Mouse (Mus musculus): ENCODE results near the gene Foxj3. TPM values are rescaled to one million over a fixed set of nuclear protein-coding genes. Genes with fewer than 3 reads are reported as not detected.

The Foxj3 gene
- polyA plus RNA-seq, 1 experiment from 2014 or later = 7.4 TPM

- no peak overlapping the region for H3K27ac ChIP-seq (replicated peaks)
- no peak overlapping the region for H3K4me3 ChIP-seq (ENCODE audit: low read depth, low read length)
- 31% methylated on average over 1 of the region's 1 CpGs for WGBS
- no peak overlapping the region for H3K9ac ChIP-seq (ENCODE audit: low read length)
- H3K9me3 ChIP-seq (ENCODE audit: control insufficient read depth, low read length) = no peaks in the 10 kb centered on the region
- DNase-seq (ENCODE audit: low spot score) = no peak
- H3K4me1 ChIP-seq (replicated peaks; ENCODE audit: control insufficient read depth, insufficient read depth) = no peaks in the 10 kb centered on the region
- no peak overlapping the region for H3K4me2 ChIP-seq (replicated peaks; ENCODE audit: low read depth)
- peaks cover 3% of the 10 kb centered on the region; the same call in 1 of the 2 replicates for H3K36me3 ChIP-seq (ENCODE audit: control insufficient read depth, insufficient read depth, low read length)
- H3K27me3 ChIP-seq (ENCODE audit: control insufficient read depth, insufficient read depth, low read length) = no peaks in the 10 kb centered on the region
- no peak for TF ChIP-seq EP300 (optimal IDR thresholded peaks at IDR 0.05)
- TF ChIP-seq CTCF (IDR thresholded peaks at IDR 0.05; ENCODE audit: low read depth) = no peak
- no peak for ATAC-seq (ENCODE audit: low FRiP score, low TSS enrichment)
Observed at GRCm38 (mm10) chr4:119599605-119600004, 62.8 kb downstream of the Foxj3 start.

- Histone ChIP-seq H3K4me2 (replicated peaks; ENCODE audit: low read depth) (no peak overlapping the region), H3K9ac (ENCODE audit: low read length) (no peak overlapping the region), H3K4me3 (ENCODE audit: low read depth, low read length) (no peak overlapping the region), H3K9me3 (ENCODE audit: control insufficient read depth, low read length) (no peaks in the 10 kb centered on the region), H3K27me3 (ENCODE audit: control insufficient read depth, insufficient read depth, low read length) (no peaks in the 10 kb centered on the region), H3K36me3 (ENCODE audit: control insufficient read depth, insufficient read depth, low read length) (no peaks in the 10 kb centered on the region), H3K27ac (replicated peaks) (no peak overlapping the region), H3K4me1 (replicated peaks; ENCODE audit: control insufficient read depth, insufficient read depth) (no peaks in the 10 kb centered on the region)
- WGBS = 76% methylated on average over 1 of the region's 1 CpGs
- ATAC-seq (ENCODE audit: low FRiP score, low TSS enrichment) = no peak
- no peak for TF ChIP-seq CTCF (IDR thresholded peaks at IDR 0.05; ENCODE audit: low read depth)
- TF ChIP-seq EP300 (optimal IDR thresholded peaks at IDR 0.05) = no peak
- no peak for DNase-seq (ENCODE audit: low spot score)
Observed at GRCm38 (mm10) chr4:119609488-119609887, 72.7 kb downstream of the Foxj3 start.

- Histone ChIP-seq H3K4me3 (ENCODE audit: low read depth, low read length) (no peak overlapping the region), H3K9ac (ENCODE audit: low read length) (no peak overlapping the region), H3K4me1 (replicated peaks; ENCODE audit: control insufficient read depth, insufficient read depth) (no peaks in the 10 kb centered on the region), H3K36me3 (ENCODE audit: control insufficient read depth, insufficient read depth, low read length) (no peaks in the 10 kb centered on the region; the same call in 1 of the 2 replicates), H3K27ac (replicated peaks) (no peak overlapping the region), H3K9me3 (ENCODE audit: control insufficient read depth, low read length) (no peaks in the 10 kb centered on the region), H3K27me3 (ENCODE audit: control insufficient read depth, insufficient read depth, low read length) (no peaks in the 10 kb centered on the region), H3K4me2 (replicated peaks; ENCODE audit: low read depth) (no peak overlapping the region)
- 24% methylated on average over 1 of the region's 1 CpGs for WGBS
- DNase-seq (ENCODE audit: low spot score) (no peak), ATAC-seq (ENCODE audit: low FRiP score, low TSS enrichment) (no peak; the same call in 1 of the 2 replicates)
- no peak for TF ChIP-seq CTCF (IDR thresholded peaks at IDR 0.05; ENCODE audit: low read depth)
Observed at GRCm38 (mm10) chr4:119614078-119614477, 77.3 kb downstream of the Foxj3 start.

- TF ChIP-seq CTCF (IDR thresholded peaks at IDR 0.05; ENCODE audit: low read depth) (no peak), EP300 (optimal IDR thresholded peaks at IDR 0.05) (no peak)
Observed at GRCm38 (mm10) chr4:119614724-119615123, 77.9 kb downstream of the Foxj3 start.

GRCm38 (mm10) chr4:119626081-119626645 lies 89.4 kb downstream of the Foxj3 start:
- Histone ChIP-seq H3K4me1 (replicated peaks; ENCODE audit: control insufficient read depth, insufficient read depth) (no peaks in the 10 kb centered on the region), H3K4me2 (replicated peaks; ENCODE audit: low read depth) (no peak overlapping the region), H3K9ac (ENCODE audit: low read length) (no peak overlapping the region), H3K4me3 (ENCODE audit: low read depth, low read length) (no peak overlapping the region), H3K27ac (replicated peaks) (no peak overlapping the region), H3K36me3 (ENCODE audit: control insufficient read depth, insufficient read depth, low read length) (peaks cover 22% of the 10 kb centered on the region), H3K9me3 (ENCODE audit: control insufficient read depth, low read length) (no peaks in the 10 kb centered on the region), H3K27me3 (ENCODE audit: control insufficient read depth, insufficient read depth, low read length) (no peaks in the 10 kb centered on the region)
- whole genome bisulfite sequencing = 73% methylated on average over 7 of the region's 7 CpGs
- TF ChIP-seq CTCF (IDR thresholded peaks at IDR 0.05; ENCODE audit: low read depth) = no peak
- no peak for TF ChIP-seq EP300 (optimal IDR thresholded peaks at IDR 0.05)
- no peak for ATAC-seq (ENCODE audit: low FRiP score, low TSS enrichment)
- no peak for DNase-seq (ENCODE audit: low spot score)

More at GRCm38 (mm10) chr4:119614724-119615123, 77.9 kb downstream of the Foxj3 start:
- no peaks in the 10 kb centered on the region; the same call in 1 of the 2 replicates for H3K36me3 ChIP-seq (ENCODE audit: control insufficient read depth, insufficient read depth, low read length)
- H3K4me1 ChIP-seq (replicated peaks; ENCODE audit: control insufficient read depth, insufficient read depth) = no peaks in the 10 kb centered on the region
- ATAC-seq (ENCODE audit: low FRiP score, low TSS enrichment) (no peak), DNase-seq (ENCODE audit: low spot score) (no peak)
- no peaks in the 10 kb centered on the region for H3K9me3 ChIP-seq (ENCODE audit: control insufficient read depth, low read length)
- H3K4me3 ChIP-seq (ENCODE audit: low read depth, low read length) = no peak overlapping the region
- no peak overlapping the region for H3K9ac ChIP-seq (ENCODE audit: low read length)
- H3K27me3 ChIP-seq (ENCODE audit: control insufficient read depth, insufficient read depth, low read length) = no peaks in the 10 kb centered on the region
- no peak overlapping the region for H3K27ac ChIP-seq (replicated peaks)
- no peak overlapping the region for H3K4me2 ChIP-seq (replicated peaks; ENCODE audit: low read depth)
- WGBS = 42% methylated on average over 4 of the region's 4 CpGs

GRCm38 (mm10) chr4:119626876-119627275 lies 90.1 kb downstream of the Foxj3 start:
- H3K27ac ChIP-seq (replicated peaks) = no peak overlapping the region
- H3K4me3 ChIP-seq (ENCODE audit: low read depth, low read length) = no peak overlapping the region
- 83% methylated on average over 3 of the region's 3 CpGs for WGBS
- DNase-seq (ENCODE audit: low spot score) (no peak), ATAC-seq (ENCODE audit: low FRiP score, low TSS enrichment) (no peak)
- no peak for TF ChIP-seq CTCF (IDR thresholded peaks at IDR 0.05; ENCODE audit: low read depth)
- no peak for TF ChIP-seq EP300 (optimal IDR thresholded peaks at IDR 0.05)
- no peak overlapping the region for H3K4me2 ChIP-seq (replicated peaks; ENCODE audit: low read depth)
- H3K9me3 ChIP-seq (ENCODE audit: control insufficient read depth, low read length) = no peaks in the 10 kb centered on the region
- H3K4me1 ChIP-seq (replicated peaks; ENCODE audit: control insufficient read depth, insufficient read depth) = no peaks in the 10 kb centered on the region
- H3K27me3 ChIP-seq (ENCODE audit: control insufficient read depth, insufficient read depth, low read length) = no peaks in the 10 kb centered on the region
- H3K36me3 ChIP-seq (ENCODE audit: control insufficient read depth, insufficient read depth, low read length) = peaks cover 22% of the 10 kb centered on the region
- H3K9ac ChIP-seq (ENCODE audit: low read length) = no peak overlapping the region

Data from stomach, postnatal 0 days (tissue).